Mouse (Mus musculus) retina, embryonic 14.5 days (tissue): ENCODE data around the gene Tmem132b.
"Not testable (repeated sequence)": the region's sequence is repeated elsewhere in the genome, so short reads cannot be mapped to it uniquely, and the experiment has no call there.

Source experiments
- DNase-seq: peaks from one replicate; pipeline ENCODE4 v3.0.0-alpha.2; 2015; ENCODE audit warnings: low spot score

Gene Tmem132b

DNA sequence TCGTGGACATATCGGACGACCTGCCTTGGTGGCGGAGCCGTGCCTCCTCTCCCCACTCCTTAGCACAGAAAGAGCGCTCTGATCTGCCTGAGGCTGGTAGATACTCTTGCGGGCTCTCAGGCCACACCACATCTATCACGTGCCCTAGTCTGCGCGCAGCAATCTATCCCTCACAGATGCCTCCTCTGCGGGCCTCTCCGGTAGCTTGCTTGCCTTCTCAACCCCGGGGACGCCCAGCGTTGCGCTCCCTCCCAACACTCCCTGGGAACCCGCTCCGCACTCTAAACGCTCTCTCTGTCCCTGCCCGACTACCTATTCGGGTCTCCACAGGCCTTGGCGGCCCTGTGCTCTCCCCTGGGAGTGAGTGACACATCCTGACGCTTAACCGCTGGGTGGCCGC, at the start of gene Tmem132b:
Gene Tmem132b, plus strand, starts transcription at position 141 of the 400 bp plus-strand sequence.
- peak; percentile 57 for DNase-seq

- DNase-seq, result no peak
Measured at GRCm38 (mm10) chr5:125482474-125482873, 49.1 kb upstream of the Tmem132b start.

- no peak for DNase-seq
Measured at GRCm38 (mm10) chr5:125483712-125484611, 47.6 kb upstream of the Tmem132b start.

DNA sequence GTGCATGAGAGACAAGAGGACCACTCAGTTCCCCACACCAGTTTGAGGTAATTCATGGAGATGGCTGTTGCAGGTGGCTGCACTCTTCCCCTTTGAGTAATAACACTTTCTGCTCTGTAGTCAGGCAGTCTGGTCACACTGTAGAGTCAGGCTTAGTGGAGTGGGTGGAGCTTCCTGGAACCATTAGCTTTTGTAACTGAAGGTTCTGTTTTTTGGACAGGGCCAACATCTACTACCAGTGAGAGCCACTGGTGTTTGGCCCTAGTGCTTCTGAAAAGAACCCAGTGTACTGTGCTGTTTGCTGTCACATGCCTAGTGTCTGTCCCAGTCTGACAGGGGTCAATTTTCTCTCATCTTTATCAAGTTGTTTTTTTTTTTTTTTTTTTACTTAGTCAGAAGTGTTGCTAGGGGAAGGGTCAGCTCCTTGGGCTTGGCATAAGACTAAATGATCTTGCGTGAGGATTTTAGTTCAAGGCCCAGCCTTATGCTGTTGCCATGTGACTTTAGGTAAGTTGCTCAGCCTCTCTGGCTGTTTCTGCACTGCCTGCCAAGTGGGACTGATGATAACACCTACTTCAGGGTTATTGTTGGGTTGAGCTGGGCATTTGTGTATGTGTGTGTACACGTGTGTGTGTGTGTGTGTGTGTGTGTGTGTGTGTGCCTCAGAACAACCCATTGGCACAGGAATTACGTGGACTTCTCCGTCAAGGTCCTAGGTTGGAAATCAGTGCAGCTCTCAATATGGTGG, 46.4 kb upstream of the Tmem132b start:
- no peak for DNase-seq

- DNase-seq, result no peak
Measured at GRCm38 (mm10) chr5:125486088-125486487, 45.5 kb upstream of the Tmem132b start.

DNA sequence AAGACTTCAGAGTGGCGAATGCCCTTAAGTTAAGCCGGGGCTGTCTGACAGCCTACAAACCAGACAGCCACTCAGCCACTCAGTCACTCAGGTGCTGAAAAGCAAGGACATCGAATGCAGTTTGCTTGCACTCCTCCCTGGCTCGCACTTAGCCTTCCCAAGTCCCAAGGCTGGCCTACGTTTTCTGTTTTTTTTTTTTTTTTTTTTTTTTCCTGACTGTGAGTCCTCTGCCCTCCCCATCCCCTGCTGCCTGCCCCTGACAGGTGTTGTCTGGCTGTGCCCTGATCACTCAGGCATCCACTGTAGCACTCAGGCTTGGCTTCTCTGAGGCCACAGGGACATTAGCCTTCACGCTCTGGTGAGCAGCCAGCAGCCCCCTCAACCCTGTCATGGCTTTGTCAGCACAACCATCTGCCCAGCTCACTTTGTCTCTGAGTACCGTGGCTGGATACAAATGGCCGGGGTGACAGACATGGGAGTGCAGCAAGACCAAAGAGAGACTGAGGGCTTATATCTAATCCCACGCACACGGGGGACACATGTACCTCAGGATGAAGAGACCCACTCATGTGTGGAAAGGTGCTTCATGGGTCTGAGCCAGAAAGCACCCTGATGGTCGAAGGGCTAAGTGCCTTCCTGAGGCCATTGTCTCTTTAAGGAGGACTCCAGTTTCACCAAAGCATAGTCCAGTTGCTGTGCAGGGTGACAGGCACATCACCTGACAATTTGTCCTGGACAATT, 44.0 kb upstream of the Tmem132b start:
- peak; percentile 83 for DNase-seq

DNA sequence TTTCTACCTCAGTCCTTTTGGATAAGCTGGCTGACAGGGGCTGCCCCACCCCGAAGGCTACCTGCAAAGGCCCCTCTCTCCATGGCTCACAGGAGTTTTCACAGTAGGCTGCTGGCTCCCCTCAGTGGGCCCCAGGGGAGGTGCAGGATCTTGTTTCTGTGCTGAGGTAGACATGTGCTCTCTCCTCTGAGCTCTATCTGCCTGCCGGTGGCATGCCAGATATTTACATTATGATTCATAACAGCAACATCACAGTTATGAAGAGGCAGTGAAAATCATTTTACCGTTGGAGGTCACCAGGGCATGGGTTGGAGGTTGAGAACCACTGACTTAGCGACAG, 43.5 kb upstream of the Tmem132b start:
- DNase-seq, result peak; percentile 75

DNA sequence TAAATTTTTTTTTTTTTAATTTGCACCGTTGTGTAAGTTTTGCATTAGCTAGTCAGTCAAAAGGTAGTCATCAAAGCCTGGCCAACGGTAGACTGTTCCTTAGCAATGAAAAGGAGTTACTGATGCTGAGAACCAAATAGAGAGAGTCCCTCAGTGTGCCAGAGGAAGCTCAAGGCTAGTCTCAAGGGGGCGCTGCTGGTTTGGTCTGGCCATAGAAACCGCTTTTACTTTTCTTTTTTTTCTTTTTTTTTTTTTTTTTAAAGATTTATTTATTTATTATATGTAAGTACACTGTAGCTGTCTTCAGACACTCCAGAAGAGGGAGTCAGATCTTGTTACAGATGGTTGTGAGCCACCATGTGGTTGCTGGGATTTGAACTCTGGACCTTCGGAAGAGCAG, 42.6 kb upstream of the Tmem132b start:
- not testable (repeated sequence) for DNase-seq

DNA sequence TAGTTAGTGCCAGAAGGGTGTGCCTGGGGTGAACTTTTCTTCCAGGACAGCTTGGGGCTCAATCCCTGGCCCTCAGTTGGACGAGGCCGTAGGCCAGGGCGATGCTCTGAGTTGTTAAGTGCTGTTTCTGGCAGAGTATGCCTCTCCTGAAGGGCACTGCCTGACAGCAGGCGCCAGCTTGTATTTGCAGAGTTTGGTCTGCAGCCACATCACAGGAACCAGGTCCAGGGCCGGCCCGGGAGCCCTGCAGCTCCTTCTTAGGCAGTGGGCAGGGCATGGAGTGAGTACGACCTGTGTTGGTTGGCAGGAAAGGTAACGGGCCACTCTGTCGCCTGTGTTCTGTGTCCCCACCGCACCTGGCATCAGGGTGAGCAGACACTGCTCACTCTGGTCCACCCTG, 40.5 kb upstream of the Tmem132b start:
- no peak for DNase-seq

DNA sequence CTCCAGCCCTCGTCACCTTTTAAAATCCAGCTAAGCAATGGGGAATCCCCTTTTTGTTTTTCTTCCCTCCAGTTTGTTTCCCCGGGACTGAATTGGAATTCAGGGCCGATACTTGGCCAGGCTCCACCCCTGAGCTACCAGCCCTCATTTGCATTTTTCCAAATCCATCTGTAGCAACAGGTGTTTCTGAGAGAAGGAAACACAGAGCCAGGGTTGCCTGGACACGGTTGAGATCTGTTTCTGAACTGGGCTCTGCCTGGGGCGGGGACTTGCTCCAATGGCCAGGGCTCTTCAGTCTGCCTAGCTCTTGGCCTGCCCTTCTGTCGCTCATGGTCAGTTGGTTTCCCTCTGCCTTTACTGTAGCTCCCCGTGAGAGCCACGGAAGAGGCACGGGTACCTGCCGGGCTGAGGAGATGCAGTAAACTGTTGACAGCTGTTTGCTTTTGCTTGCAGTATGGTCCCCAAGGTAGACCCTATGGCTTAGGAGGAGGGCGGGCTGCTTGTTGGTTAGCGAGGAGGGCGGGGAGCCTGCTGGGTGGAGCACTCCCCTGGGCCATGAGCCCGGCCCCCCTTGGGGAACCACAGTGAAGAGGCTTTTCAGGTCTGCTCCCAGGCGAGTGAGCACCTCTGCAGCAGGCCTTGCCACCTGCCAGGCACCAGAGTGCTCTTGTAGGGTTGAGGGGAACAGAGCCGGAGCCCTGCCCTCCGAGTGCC, 39.0 kb upstream of the Tmem132b start:
- no peak for DNase-seq

GRCm38 (mm10) chr5:125493093-125493423, 38.5 kb upstream of the Tmem132b start:
- no peak for DNase-seq

GRCm38 (mm10) chr5:125495655-125496054, 35.9 kb upstream of the Tmem132b start:
- no peak for DNase-seq

DNA sequence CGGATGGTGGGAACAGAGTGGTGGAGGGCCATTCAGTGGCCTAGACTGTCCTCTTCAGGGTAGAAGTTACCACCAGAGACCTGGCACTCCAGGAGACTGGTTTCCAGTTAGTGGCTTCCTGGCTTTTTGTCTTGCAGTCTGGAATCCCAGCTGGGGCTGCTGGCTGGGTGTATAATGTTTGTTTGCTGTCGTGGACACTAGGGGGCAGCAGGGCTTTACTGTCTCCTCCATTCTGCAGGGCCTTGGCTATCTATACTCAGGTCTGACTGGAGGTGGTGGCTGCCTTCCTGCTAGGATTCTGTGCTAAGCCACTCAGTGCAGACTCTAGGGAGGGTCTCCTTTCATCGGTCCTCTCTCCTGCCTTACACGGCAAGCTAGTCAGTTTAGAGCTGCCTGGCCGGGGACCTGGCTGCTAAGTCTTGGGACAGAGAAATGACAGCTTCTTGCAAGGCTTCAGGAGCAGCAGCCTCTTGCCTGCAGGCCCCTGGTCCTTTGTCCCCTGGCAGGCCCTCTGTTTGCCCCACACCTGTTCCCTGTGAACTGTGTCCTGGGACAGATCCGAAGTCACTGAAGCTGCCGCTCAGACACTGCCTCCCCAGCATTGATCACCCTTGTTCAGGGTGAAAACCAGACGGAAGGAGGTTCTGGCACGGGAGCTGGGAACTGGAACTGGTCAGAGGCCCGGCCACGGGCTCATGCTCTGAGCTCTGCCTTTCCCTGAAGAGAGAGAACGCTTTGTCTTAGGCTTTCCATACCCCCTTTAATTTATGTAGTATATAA, 33.6 kb upstream of the Tmem132b start:
- DNase-seq, result peak; percentile 81

DNA sequence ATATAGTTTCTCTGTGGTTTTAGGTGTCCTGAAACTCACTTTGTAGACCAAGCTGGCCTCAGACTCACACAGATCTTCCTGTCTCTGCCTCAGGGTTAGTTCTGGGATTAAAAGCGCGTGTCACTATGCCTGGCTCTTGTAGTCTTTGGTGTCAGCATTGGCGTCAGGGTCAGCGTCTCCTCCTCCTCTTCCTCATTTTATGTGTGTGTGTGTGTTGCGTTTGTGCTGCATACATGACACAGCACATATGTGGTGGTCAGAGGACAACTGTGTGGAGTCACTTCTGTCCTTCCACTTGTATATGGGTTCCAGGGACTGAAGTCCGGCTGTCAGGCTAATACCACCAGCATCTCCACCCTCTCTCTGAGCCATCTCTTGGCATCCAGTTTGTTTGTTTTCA, 30.1 kb upstream of the Tmem132b start:
- DNase-seq, result no peak

DNA sequence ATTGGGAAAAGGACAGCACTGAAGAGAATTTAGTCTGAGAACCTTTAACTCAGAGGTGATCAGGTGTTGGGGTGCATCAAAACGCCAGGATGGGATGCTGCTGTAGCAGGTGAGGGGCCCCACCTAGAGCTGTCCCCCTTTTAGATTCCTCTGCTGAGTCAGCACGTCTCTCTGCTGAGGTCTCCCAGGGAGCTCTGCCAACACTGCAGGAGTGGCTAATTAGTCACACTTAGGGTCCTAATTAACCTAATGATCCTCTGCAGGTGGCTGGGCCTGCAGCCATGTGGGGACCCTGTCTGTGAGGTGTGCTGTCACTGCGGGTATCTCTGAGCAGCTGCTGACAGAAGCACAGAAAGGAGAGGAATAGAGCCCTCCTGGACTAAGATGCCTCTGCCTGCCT, 29.4 kb upstream of the Tmem132b start:
- DNase-seq, result no peak

- DNase-seq, result no peak
Measured at GRCm38 (mm10) chr5:125503628-125504027, 27.9 kb upstream of the Tmem132b start.

GRCm38 (mm10) chr5:125504692-125505091, 26.9 kb upstream of the Tmem132b start:
- DNase-seq, result no peak

DNA sequence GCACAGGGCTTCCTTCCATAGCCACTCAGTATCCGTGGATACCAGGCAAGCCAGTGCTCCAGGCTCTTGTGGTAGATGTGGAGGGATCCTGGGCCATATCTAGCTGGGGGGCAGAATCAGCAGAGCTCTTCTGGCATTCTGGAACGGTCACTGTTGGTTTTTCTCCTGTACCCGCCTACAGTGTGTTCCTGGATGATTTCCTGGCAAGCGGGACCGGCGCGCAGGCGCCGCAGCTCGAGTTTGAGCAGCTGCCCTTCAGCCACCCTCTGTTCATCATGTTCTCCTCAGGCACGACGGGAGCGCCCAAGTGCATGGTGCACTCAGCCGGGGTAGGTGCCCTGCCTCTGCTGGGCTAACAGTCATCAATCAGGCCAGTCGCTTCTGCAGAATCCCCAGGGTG, 25.6 kb upstream of the Tmem132b start:
- no peak for DNase-seq

- DNase-seq, result no peak
Measured at GRCm38 (mm10) chr5:125507582-125507981, 24.0 kb upstream of the Tmem132b start.

DNA sequence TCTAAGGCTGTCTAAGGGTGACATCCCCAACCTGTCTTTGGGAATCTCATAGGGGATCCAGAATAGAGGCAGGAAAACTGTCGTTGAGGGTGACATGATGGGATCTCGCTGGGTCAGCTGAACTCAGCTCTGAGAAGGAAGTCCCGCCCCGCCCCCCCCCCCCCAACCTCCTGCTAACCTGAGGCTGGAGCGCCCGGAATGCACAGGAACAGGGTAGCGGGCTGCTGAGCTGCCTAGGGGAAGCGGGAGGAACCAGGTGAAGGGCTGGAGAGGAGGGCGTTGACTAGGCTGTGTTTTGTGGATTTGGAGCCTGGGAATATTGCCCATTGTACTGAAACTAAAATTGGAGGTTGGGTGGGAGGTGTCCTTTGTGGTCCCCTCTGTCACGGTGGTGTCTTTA, 23.6 kb upstream of the Tmem132b start:
- no peak for DNase-seq

GRCm38 (mm10) chr5:125509541-125509940, 22.0 kb upstream of the Tmem132b start:
- peak; percentile 75 for DNase-seq
